Mouse (Mus musculus): ENCODE results near the gene Gprin1.

Gprin1 gene

DNA sequence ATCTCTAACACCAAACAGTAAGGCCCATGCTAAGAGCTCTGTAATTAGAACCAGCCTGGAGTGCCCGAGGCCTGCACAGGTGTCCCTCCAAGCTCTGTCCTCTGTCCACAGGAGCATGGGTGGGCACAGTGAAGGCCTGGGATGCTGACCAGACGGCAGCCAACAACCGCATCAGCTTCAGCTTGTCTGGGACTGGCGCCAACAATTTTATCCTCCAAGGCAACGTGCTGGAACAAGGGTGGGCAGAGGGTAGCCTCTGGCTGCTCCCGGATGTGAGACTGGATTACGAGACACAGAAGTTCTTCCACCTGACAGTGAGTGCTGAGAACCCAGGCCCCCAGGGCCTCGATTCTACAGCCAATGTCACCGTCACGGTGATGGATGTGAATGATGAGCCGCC, 23.5 kb downstream of the Gprin1 start:
- DNase-seq (ENCODE audit: low spot score) = no peak

DNA sequence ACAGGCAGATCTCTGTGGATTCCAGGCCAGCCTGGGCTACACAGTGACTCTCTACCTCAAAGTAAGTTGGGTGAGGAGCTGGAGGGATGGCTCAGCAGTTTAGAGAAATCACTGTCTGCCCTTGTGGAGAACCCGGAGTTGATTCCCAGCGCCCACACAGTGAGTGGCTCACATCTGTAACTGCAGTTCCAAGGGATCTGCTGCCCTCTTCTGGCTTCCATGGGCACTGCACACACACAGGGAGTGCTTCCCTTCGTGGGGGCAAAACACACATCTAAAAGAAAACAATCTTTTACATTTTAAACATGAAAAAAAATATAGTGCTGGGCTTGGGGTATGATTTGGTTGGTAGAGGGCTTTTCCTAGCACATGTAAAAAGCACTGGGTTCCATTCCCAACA, 26.5 kb downstream of the Gprin1 start:
- DNase-seq (ENCODE audit: low spot score) = no peak

DNA sequence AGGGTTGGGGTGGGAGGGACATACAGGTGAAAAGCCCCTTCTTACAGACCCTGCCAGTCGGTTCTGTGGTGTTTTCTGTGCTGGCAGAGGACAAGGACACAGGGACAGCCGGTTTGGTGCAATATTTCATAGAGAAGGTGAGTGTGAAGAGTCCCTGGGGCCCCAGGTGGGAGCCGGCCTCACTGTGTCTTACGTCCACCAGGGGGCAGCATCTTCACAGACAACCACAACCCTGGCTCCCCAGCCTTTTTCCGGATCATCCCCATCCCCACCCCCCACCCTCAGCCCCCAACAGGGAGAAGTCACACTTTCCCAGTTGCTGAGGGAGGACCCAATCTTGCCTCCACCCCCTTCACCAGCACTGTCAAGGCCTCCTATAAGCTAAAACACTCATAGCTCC, 32.8 kb downstream of the Gprin1 start:
- no peak for DNase-seq (ENCODE audit: low spot score)

- no peak for DNase-seq (ENCODE audit: low spot score)
Observed at GRCm38 (mm10) chr13:54714996-54715395, 34.7 kb downstream of the Gprin1 start.

DNA sequence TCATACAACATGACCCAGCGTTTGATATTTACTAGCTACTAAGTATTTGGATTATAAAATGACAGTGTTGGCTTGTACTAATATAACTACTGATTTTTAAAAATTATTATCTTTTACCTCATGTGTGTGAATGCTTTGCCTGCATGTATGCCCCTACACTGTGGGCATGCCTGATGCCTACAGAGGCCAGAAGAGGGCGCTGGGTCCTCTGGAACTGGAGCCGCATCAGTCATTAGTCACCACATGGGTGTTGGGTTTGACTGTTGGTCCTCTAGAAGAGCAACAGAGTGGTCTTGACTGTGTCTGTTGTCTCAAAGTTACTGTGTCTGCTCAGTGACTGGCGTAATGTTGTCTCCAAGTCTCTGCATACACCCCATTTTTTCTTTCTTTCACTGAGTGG, 35.3 kb downstream of the Gprin1 start:
- DNase-seq (ENCODE audit: low spot score) = no peak

- DNase-seq (ENCODE audit: low spot score) = no peak
Observed at GRCm38 (mm10) chr13:54710866-54711265, 38.8 kb downstream of the Gprin1 start.

DNA sequence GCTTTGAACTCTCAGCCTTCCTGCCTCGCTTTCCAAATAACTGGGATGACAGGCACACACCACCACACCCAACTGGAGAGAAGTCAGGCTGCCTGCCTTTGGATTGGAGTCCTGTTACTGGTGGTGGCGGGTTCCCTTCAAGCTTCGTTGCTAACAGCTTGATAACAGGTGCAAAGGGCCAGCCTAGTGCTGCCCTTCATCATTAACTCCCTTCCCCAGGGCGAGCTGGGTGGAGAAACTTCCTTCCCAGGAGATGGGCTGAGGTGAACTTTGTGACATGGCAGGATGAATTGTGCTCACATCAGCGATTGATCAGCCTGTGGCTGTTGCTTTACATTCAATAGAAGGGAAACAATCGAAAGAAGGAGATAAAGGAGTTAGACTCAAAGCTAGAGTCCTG, 44.8 kb downstream of the Gprin1 start:
- no peak for DNase-seq (ENCODE audit: low spot score)

DNA sequence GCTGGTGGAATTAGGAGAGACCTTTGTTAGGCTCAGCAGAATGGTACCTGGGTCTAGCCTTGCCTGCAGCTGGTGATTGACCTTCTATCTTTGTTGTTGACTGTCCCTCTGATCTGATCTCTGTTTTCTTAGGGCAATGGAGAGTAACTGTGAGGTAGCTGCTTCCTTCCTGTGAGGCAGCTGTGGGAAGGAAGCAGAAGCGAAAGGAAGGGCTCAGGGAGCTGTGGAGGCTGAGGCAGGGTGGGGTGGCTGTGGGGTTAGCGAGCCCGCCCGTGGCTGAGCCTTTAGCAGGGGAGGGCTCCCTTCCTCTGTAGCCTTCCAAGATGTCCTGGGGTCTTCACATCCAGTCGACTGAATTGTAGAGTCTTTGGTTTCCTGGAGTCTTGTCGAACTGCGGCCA, 47.2 kb downstream of the Gprin1 start:
- no peak for DNase-seq (ENCODE audit: low spot score)

DNA sequence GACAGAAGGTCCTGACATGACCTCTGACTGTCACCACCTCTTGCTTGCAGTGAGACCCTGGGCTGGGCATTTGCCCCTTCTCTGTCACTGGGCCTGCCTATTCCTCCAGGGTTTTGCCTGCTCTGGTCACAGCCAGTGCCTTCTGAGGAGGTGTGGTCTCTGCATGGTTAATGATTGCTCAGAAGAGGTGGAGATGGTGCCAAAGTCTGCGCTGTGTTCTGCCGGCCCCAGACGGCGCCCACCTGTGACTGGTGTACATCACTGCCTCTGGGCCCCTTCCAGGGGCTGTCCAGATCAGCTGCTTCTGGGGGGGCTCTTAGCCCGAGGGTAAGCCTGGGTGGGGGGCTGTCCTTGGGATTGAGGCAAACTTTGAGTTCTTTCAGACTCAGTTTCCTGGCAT, 48.4 kb downstream of the Gprin1 start, which contains the start of gene Cdhr2:
Gene Cdhr2 (plus strand): TSS at position 219 of the 400 bp plus-strand sequence.
- DNase-seq (ENCODE audit: low spot score) = no peak

DNA sequence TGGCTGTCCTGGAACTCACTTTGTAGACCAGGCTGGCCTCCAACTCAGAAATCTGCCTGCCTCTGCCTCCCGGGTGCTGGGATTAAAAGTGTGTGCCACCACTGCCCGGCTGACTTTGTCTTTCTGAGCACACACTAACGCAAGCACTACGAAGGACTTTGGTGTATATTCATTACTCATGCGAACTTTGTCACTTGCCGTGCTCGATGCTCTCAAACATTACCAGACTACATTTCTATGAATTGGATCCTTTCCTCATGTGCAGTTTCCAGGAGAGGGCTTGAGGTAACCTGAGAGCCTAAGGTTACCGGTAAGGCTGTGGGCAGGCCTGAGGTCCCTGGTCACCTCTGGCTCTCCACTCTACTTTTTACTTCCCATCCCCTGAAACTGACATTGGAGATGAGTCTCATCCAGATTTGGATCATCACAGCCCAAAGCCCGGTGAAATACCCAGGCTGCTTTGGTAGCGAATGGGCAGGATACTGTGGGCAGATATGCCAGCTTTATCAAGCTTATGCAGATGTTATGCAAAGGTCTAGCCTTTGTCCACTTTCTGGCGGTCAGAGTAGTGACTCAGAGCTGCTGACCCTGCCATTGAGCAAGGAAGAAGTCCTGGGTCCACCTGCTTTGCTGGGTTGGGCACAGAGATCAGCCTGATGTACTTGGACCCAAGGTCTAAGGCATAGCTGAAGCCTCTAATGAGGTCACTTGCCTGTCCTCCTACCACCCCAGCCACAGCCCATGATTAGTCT, 54.0 kb downstream of the Gprin1 start:
- no peak for DNase-seq (ENCODE audit: low spot score)

GRCm38 (mm10) chr13:54694348-54695060, 55.2 kb downstream of the Gprin1 start:
- DNase-seq (ENCODE audit: low spot score) = peak; percentile 63

GRCm38 (mm10) chr13:54693558-54694347, 55.9 kb downstream of the Gprin1 start, which contains the start of gene Rnf44:
Gene Rnf44 (minus strand): TSS chr13:54693907.
- DNase-seq (ENCODE audit: low spot score) = peak; percentile 94

GRCm38 (mm10) chr13:54692711-54693557, 56.7 kb downstream of the Gprin1 start:
- DNase-seq (ENCODE audit: low spot score) = no peak

DNA sequence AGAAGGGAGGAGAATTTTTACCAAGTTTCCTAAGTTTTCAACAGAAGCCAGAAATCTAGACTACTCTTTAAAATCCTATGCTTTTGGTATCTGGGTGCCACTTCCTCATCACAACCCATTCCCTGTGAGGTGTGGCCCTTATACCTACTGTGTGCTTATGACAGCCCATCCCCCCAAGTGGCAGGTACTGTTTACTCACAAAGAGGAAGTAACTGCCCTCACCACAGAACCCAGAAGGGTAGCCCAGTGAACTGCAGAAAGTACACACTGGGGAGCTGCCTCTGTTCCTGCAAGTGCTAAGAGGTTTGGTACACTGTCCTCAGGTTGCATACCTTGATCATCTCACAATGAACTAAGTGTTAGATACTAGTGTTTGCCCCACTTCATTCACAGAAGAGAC, 57.9 kb downstream of the Gprin1 start:
- no peak for DNase-seq (ENCODE audit: low spot score)

GRCm38 (mm10) chr13:54690151-54690740, 59.4 kb downstream of the Gprin1 start:
- DNase-seq (ENCODE audit: low spot score) = no peak

GRCm38 (mm10) chr13:54687575-54688424, 61.9 kb downstream of the Gprin1 start:
- peak; percentile 88 for DNase-seq (ENCODE audit: low spot score)

GRCm38 (mm10) chr13:54687096-54687495, 62.6 kb downstream of the Gprin1 start:
- no peak for DNase-seq (ENCODE audit: low spot score)
